Mouse (Mus musculus) cortical plate, adult 2 months (tissue): ENCODE data around the gene Ackr3.

ENCODE experiments used
- CTCF ChIP-seq: fragments of 200-500 bp; IDR thresholded peaks from 2 replicates; pipeline ENCODE4 v1.5.1; 2011; ENCODE audit warnings: mild to moderate bottlenecking, control low read depth, low read length; ENCODE audit not compliant: insufficient read depth; ENCODE audit errors: extremely low read depth
- POLR2A ChIP-seq: fragments of 200-500 bp; IDR thresholded peaks from 2 replicates; pipeline ENCODE4 v1.6.1; 2011; ENCODE audit warnings: mild to moderate bottlenecking, low read length, control low read depth; ENCODE audit not compliant: insufficient read depth; ENCODE audit errors: extremely low read depth

- TF ChIP-seq CTCF, result no peak
- TF ChIP-seq POLR2A, result no peak
These were observed 21.3 kb upstream of the Ackr3 start for GRCm38 (mm10) chr1:90182521-90182920.
